Mouse (Mus musculus): Measurements from ENCODE around the gene C77080. TPM values are rescaled to one million over a fixed set of nuclear protein-coding genes. Genes with fewer than 3 reads are reported as not detected.

Gene C77080
- polyA plus RNA-seq, 2 experiments: 0.74 to 1.2 TPM

- Histone ChIP-seq H3K27me3 (ENCODE audit: control insufficient read depth, insufficient read depth, low read length) (no peaks in the 10 kb centered on the region), H3K9me3 (ENCODE audit: control insufficient read depth, low read length) (no peaks in the 10 kb centered on the region), H3K4me3 (ENCODE audit: insufficient read depth in 1 of 2, low read depth in 2 of 2, low read length in 2 of 2) (no peak overlapping the region), H3K9ac (replicated peaks) (no peak overlapping the region), H3K4me1 (replicated peaks; ENCODE audit: control insufficient read depth in 2 of 2, insufficient read depth in 2 of 2, low read length in 1 of 2) (peaks cover 0 to 2% of the 10 kb centered on the region in 2 experiments; a peak in 2 of 4 replicates), H3K4me2 (ENCODE audit: low read depth) (no peak overlapping the region), H3K27ac (no peak overlapping the region), H3K36me3 (replicated peaks; ENCODE audit: control insufficient read depth, insufficient read depth, low read depth) (no peaks in the 10 kb centered on the region)
- TF ChIP-seq EP300 (IDR thresholded peaks at IDR 0.05; ENCODE audit: low read depth) (no peak), CTCF (IDR thresholded peaks at IDR 0.05; ENCODE audit: low read depth) (0 out of 2 replicates have a peak, but pooled peaks have one; percentile 16)
- ATAC-seq (ENCODE audit: insufficient read depth) (no peak), DNase-seq (ENCODE audit: low read depth in 3 of 3, low spot score in 3 of 3) (no peak)
- WGBS (ENCODE audit: insufficient replicate concordance): 61% methylated on average over 5 of the region's 5 CpGs
Measured at GRCm38 (mm10) chr4:129272756-129273046, 11.5 kb upstream of the C77080 start.

GRCm38 (mm10) chr4:129271991-129272755 is 11.0 kb upstream of the C77080 start:
- Histone ChIP-seq H3K9me3 (ENCODE audit: control insufficient read depth, low read length) (no peaks in the 10 kb centered on the region), H3K4me1 (replicated peaks; ENCODE audit: control insufficient read depth in 2 of 2, insufficient read depth in 2 of 2, low read length in 1 of 2) (peaks cover 0 to 2% of the 10 kb centered on the region in 2 experiments; a peak in 2 of 4 replicates), H3K27me3 (ENCODE audit: control insufficient read depth, insufficient read depth, low read length) (no peaks in the 10 kb centered on the region; the same call in 1 of the 2 replicates), H3K9ac (replicated peaks) (no peak overlapping the region), H3K27ac (no peak overlapping the region), H3K4me3 (ENCODE audit: insufficient read depth in 1 of 2, low read depth in 2 of 2, low read length in 2 of 2) (no peak overlapping the region), H3K4me2 (ENCODE audit: low read depth) (no peak overlapping the region), H3K36me3 (replicated peaks; ENCODE audit: control insufficient read depth, insufficient read depth, low read depth) (no peaks in the 10 kb centered on the region)
- TF ChIP-seq EP300 (IDR thresholded peaks at IDR 0.05; ENCODE audit: low read depth) (no peak), CTCF (IDR thresholded peaks at IDR 0.05; ENCODE audit: low read depth) (no peak)
- WGBS (ENCODE audit: insufficient replicate concordance): 33% methylated on average over 15 of the region's 15 CpGs
- DNase-seq (ENCODE audit: low read depth in 3 of 3, low spot score in 3 of 3): no peak
- ATAC-seq (ENCODE audit: insufficient read depth): peak; percentile 45; the same call in 1 of the 2 replicates

GRCm38 (mm10) chr4:129268698-129269097 is 7.5 kb upstream of the C77080 start:
- 50% methylated on average over 1 of the region's 1 CpGs for WGBS (ENCODE audit: insufficient replicate concordance)
- DNase-seq (ENCODE audit: low read depth in 3 of 3, low spot score in 3 of 3): no peak
- H3K27ac ChIP-seq: no peak overlapping the region
- peaks cover under 1 to 9% of the 10 kb centered on the region in 2 experiments for H3K4me1 ChIP-seq (replicated peaks; ENCODE audit: control insufficient read depth in 2 of 2, insufficient read depth in 2 of 2, low read length in 1 of 2)
- H3K4me3 ChIP-seq (ENCODE audit: insufficient read depth in 1 of 2, low read depth in 2 of 2, low read length in 2 of 2): no peak overlapping the region
- TF ChIP-seq EP300 (IDR thresholded peaks at IDR 0.05; ENCODE audit: low read depth): no peak
- no peak for TF ChIP-seq CTCF (IDR thresholded peaks at IDR 0.05; ENCODE audit: low read depth)
- ATAC-seq (ENCODE audit: insufficient read depth): no peak
- no peaks in the 10 kb centered on the region; the same call in 1 of the 2 replicates for H3K27me3 ChIP-seq (ENCODE audit: control insufficient read depth, insufficient read depth, low read length)
- H3K9ac ChIP-seq (replicated peaks): no peak overlapping the region
- H3K4me2 ChIP-seq (ENCODE audit: low read depth): no peak overlapping the region
- H3K36me3 ChIP-seq (replicated peaks; ENCODE audit: control insufficient read depth, insufficient read depth, low read depth): no peaks in the 10 kb centered on the region
- H3K9me3 ChIP-seq (ENCODE audit: control insufficient read depth, low read length): no peaks in the 10 kb centered on the region

- H3K4me3 ChIP-seq (ENCODE audit: insufficient read depth in 1 of 2, low read depth in 2 of 2, low read length in 2 of 2): no peak overlapping the region
- no peak overlapping the region for H3K4me2 ChIP-seq (ENCODE audit: low read depth)
- TF ChIP-seq CTCF (IDR thresholded peaks at IDR 0.05; ENCODE audit: low read depth) (no peak), EP300 (IDR thresholded peaks at IDR 0.05; ENCODE audit: low read depth) (no peak)
- no peak for DNase-seq (ENCODE audit: low read depth in 3 of 3, low spot score in 3 of 3)
- H3K9ac ChIP-seq (replicated peaks): no peak overlapping the region
- H3K9me3 ChIP-seq (ENCODE audit: control insufficient read depth, low read length): no peaks in the 10 kb centered on the region
- WGBS (ENCODE audit: insufficient replicate concordance): 82% methylated on average over 5 of the region's 5 CpGs
- peaks cover 10 to 17% of the 10 kb centered on the region in 2 experiments for H3K4me1 ChIP-seq (replicated peaks; ENCODE audit: control insufficient read depth in 2 of 2, insufficient read depth in 2 of 2, low read length in 1 of 2)
- ATAC-seq (ENCODE audit: insufficient read depth): no peak
- H3K36me3 ChIP-seq (replicated peaks; ENCODE audit: control insufficient read depth, insufficient read depth, low read depth): no peaks in the 10 kb centered on the region
- no peak overlapping the region for H3K27ac ChIP-seq
- H3K27me3 ChIP-seq (ENCODE audit: control insufficient read depth, insufficient read depth, low read length): no peaks in the 10 kb centered on the region; the same call in 1 of the 2 replicates
Measured at GRCm38 (mm10) chr4:129266821-129267220, 5.6 kb upstream of the C77080 start.

GRCm38 (mm10) chr4:129266191-129266590 is 5.0 kb upstream of the C77080 start:
- H3K9me3 ChIP-seq (ENCODE audit: control insufficient read depth, low read length): no peaks in the 10 kb centered on the region

More at GRCm38 (mm10) chr4:129266191-129266590, 5.0 kb upstream of the C77080 start:
- H3K4me3 ChIP-seq (ENCODE audit: insufficient read depth in 1 of 2, low read depth in 2 of 2, low read length in 2 of 2): no peak overlapping the region
- DNase-seq (ENCODE audit: low read depth in 3 of 3, low spot score in 3 of 3) (no peak), ATAC-seq (ENCODE audit: insufficient read depth) (no peak)
- H3K27ac ChIP-seq: no peak overlapping the region
- no peaks in the 10 kb centered on the region for H3K36me3 ChIP-seq (replicated peaks; ENCODE audit: control insufficient read depth, insufficient read depth, low read depth)
- H3K4me1 ChIP-seq (replicated peaks; ENCODE audit: control insufficient read depth in 2 of 2, insufficient read depth in 2 of 2, low read length in 1 of 2): peaks cover 10 to 17% of the 10 kb centered on the region in 2 experiments
- H3K27me3 ChIP-seq (ENCODE audit: control insufficient read depth, insufficient read depth, low read length): no peaks in the 10 kb centered on the region; the same call in 1 of the 2 replicates
- H3K9ac ChIP-seq (replicated peaks): no peak overlapping the region
- TF ChIP-seq EP300 (IDR thresholded peaks at IDR 0.05; ENCODE audit: low read depth) (no peak), CTCF (IDR thresholded peaks at IDR 0.05; ENCODE audit: low read depth) (no peak)
- H3K4me2 ChIP-seq (ENCODE audit: low read depth): no peak overlapping the region
- 66% methylated on average over 4 of the region's 4 CpGs for WGBS (ENCODE audit: insufficient replicate concordance)

Data from liver, embryonic 14.5 days (tissue).